Mouse (Mus musculus) kidney, postnatal 14 days (tissue): ENCODE measurements around the gene Kcnq1.

Experiments
- DNase-seq: peaks from one replicate; pipeline ENCODE4 v3.0.0; 2022; ENCODE audit warnings: mixed read lengths

Kcnq1 gene

GRCm38 (mm10) chr7:143469946-143470345, 363.8 kb downstream of the Kcnq1 start:
- peak; percentile 82 for DNase-seq

GRCm38 (mm10) chr7:143473347-143474101, 367.4 kb downstream of the Kcnq1 start, which contains the start of gene Slc22a18:
Slc22a18 (plus strand) TSS chr7:143473736.
- peak; percentile 60 for DNase-seq

- DNase-seq = peak; percentile 76
These were observed 368.6 kb downstream of the Kcnq1 start for GRCm38 (mm10) chr7:143474811-143475210.

- DNase-seq = peak; percentile 83
These were observed 369.7 kb downstream of the Kcnq1 start for GRCm38 (mm10) chr7:143475876-143476275.
